Mouse (Mus musculus) stomach, embryonic 15.5 days (tissue): Measurements from ENCODE around the gene Abhd6. TPM values are rescaled to one million over a fixed set of nuclear protein-coding genes. Genes with fewer than 3 reads are reported as not detected.

Experiments
- ATAC-seq: fragments of 200-750 bp; cut with Nextera tagmentation; 2 replicates; pipeline ENCODE4 v1.8.0; 2017; ENCODE audit warnings: low read depth, moderate number of reproducible peaks, moderate TSS enrichment; ENCODE audit not compliant: insufficient read depth, low FRiP score
- H3K27ac ChIP-seq: fragments of 300-500 bp; sonication (generic); 2 replicates; pipeline ENCODE4 v1.5.1; 2015; ENCODE audit warnings: mild to moderate bottlenecking, inconsistent platforms
- H3K27me3 ChIP-seq: fragments of 300-500 bp; sonication (generic); replicated peaks from 2 replicates; pipeline ENCODE4 v1.6.1; 2015; ENCODE audit warnings: inconsistent platforms
- H3K36me3 ChIP-seq: fragments of 300-500 bp; sonication (generic); 2 replicates; pipeline ENCODE4 v1.6.1; 2015; ENCODE audit warnings: inconsistent platforms
- H3K4me1 ChIP-seq: fragments of 300-500 bp; sonication (generic); 2 replicates; pipeline ENCODE4 v1.6.1; 2015; ENCODE audit warnings: inconsistent platforms
- H3K4me2 ChIP-seq: fragments of 300-500 bp; sonication (generic); 2 replicates; pipeline ENCODE4 v1.6.1; 2015; ENCODE audit warnings: mild to moderate bottlenecking, inconsistent platforms
- H3K4me3 ChIP-seq: fragments of 300-500 bp; sonication (generic); replicated peaks from 2 replicates; pipeline ENCODE4 v1.5.1; 2015; ENCODE audit warnings: inconsistent platforms
- H3K9ac ChIP-seq: fragments of 300-500 bp; sonication (generic); 2 replicates; pipeline ENCODE4 v1.6.1; 2015; ENCODE audit warnings: inconsistent platforms
- H3K9me3 ChIP-seq: fragments of 300-500 bp; sonication (generic); 2 replicates; pipeline ENCODE4 v1.6.1; 2016; ENCODE audit warnings: inconsistent platforms
- WGBS: fragments of 180-500 bp; shearing (Covaris S2); methylation state at CpG from one replicate; pipeline ENCODE4 v1.1.7; 2015; 5-methylcytosine and 5-hydroxymethylcytosine counted together
- polyA plus RNA-seq: library from polyadenylated mRNA; unstranded; fragments of >200 nt; fragmentation: Nextera tagmentation; extraction: Ambion mirVana; gene quantifications from 2 replicates; pipeline ENCODE4 v1.2.1, GENCODE M21; 2015

Abhd6 gene
- polyA plus RNA-seq, 1 experiment from 2014 or later: 21.2 TPM

DNA sequence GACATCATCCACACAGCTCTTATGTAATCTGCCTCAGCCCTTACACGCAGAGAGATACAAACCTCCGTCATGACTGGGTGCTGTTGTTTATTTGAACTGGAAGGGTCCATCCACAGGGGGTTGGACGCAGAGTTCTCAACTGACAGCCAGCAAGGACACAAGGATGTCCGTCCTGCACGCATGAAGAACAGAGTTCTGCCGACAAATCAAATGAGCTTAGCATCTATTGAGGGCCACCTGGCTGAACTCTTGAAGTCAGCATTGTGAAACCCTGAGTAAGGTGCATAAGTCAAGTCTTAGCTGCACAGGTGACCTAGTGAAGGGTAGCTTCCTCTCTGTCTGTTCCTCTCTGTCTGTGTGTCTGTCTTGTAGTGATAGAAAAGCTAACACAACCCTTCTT is 33.2 kb downstream of the Abhd6 start:
- H3K4me1 ChIP-seq: no peaks in the 10 kb centered on the region
- no peak overlapping the region for H3K9ac ChIP-seq
- no peaks in the 10 kb centered on the region for H3K36me3 ChIP-seq
- no peak for ATAC-seq
- H3K27ac ChIP-seq: no peak overlapping the region
- no peak overlapping the region for H3K4me3 ChIP-seq
- H3K27me3 ChIP-seq: no peaks in the 10 kb centered on the region
- H3K4me2 ChIP-seq: no peak overlapping the region
- no peaks in the 10 kb centered on the region for H3K9me3 ChIP-seq
- WGBS: 80% methylated on average over 6 of the region's 6 CpGs

DNA sequence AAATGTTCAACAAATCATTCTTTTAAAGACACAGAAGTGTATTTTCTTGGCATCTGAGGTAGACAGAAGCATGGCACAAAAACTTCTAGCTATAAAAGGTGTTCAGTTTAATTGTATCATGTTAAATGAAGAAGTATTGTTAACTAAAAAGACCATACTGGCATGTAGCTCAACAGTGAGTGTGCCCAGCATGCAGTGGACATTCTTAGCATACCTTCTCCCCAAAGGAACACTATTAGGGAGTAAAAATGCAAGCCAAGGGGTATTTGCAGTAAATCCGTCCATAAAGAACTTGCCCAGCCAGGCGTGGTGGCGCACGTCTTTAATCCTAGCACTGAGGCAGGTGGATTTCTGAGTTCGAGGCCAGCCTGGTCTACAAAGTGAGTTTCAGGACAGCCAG is 33.7 kb downstream of the Abhd6 start:
- H3K4me1 ChIP-seq: no peaks in the 10 kb centered on the region
- 85% methylated on average over 5 of the region's 5 CpGs for WGBS
- no peak overlapping the region for H3K27ac ChIP-seq
- no peak overlapping the region for H3K4me3 ChIP-seq
- no peak for ATAC-seq
- H3K4me2 ChIP-seq: no peak overlapping the region
- H3K36me3 ChIP-seq: no peaks in the 10 kb centered on the region
- H3K27me3 ChIP-seq: no peaks in the 10 kb centered on the region
- no peaks in the 10 kb centered on the region for H3K9me3 ChIP-seq
- no peak overlapping the region for H3K9ac ChIP-seq

DNA sequence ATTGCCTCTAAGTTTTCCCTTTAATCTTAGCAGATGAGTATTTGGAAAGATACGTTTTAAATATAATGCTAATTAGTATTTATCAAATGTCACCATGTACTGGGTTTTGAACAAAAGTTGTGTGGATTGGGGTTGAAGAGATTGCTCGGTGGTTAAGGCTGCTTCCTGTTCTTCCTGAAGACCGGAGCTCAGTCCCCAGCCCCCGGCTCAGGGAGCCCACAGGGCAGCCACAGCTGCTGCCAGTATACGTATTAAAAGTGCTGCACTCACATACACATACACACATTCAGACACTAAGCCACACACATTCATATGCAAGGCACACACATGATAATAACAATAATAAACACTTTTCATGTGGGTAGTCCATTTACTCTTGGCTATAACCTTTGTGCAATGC is 35.4 kb downstream of the Abhd6 start:
- Histone ChIP-seq H3K4me2 (no peak overlapping the region), H3K4me1 (no peaks in the 10 kb centered on the region), H3K36me3 (no peaks in the 10 kb centered on the region), H3K27ac (no peak overlapping the region), H3K9ac (no peak overlapping the region), H3K4me3 (no peak overlapping the region), H3K27me3 (no peaks in the 10 kb centered on the region), H3K9me3 (no peaks in the 10 kb centered on the region)
- WGBS: 65% methylated on average over 5 of the region's 5 CpGs
- no peak for ATAC-seq

DNA sequence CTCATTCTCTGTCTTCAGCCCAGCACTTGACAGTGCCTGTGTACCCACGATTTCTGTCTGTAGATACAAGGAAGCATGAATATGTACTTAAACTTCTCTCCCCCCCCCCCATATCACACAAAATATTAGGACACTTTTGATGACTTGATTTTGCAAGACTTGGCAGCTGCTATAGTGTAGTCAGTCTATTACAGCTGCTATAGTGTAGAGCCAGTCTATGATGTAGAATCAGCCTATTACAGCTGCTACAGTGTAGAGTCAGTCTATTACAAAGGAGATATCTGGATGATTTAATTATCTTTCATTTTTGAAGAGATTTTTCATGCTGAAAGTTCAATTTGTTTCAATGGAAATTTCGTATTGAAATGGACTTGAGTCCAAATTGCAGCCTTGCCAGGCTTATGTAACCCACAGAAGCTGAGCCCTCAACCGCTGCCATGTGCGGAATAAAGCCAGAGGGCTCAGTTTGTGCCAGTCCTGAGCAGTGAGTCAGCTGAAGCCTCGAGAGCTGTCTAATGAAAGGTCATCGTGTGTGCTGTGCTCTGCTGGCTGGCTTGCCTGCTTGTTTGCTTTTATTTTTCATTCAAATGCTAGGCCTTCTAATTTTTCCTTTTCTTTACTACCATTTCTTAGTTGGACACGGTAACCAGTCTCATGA is 36.2 kb downstream of the Abhd6 start:
- Histone ChIP-seq H3K27ac (no peak overlapping the region), H3K4me2 (no peak overlapping the region), H3K9me3 (no peaks in the 10 kb centered on the region), H3K27me3 (no peaks in the 10 kb centered on the region), H3K4me1 (no peaks in the 10 kb centered on the region), H3K9ac (no peak overlapping the region), H3K36me3 (no peaks in the 10 kb centered on the region), H3K4me3 (no peak overlapping the region)
- WGBS: 76% methylated on average over 7 of the region's 7 CpGs
- ATAC-seq: no peak

DNA sequence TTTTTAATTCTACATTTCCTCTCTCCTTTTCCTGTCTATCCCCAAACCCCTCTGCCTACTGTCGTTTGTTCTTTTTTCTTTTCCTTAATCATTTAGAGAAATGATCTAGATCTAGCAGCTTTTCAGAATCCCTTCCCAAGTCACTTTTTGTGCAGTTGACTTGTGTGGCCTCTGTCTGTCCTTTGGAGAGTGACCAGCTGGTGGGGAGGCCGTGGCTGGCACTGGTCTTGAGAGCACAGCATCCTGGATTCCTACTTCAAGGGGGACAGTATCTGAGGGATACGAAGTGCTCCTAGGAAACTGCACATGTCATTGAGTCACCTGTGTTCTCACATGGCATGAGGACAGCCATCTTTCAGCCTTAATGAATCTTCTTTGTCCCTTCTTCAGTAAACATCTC is 37.5 kb downstream of the Abhd6 start:
- Histone ChIP-seq H3K9me3 (no peaks in the 10 kb centered on the region), H3K27me3 (no peaks in the 10 kb centered on the region), H3K36me3 (0 out of 2 replicates have a peak, but pooled peaks cover 3% of the 10 kb centered on the region), H3K27ac (no peak overlapping the region), H3K4me1 (no peaks in the 10 kb centered on the region), H3K4me3 (no peak overlapping the region), H3K4me2 (no peak overlapping the region), H3K9ac (no peak overlapping the region)
- no peak for ATAC-seq
- WGBS: 65% methylated on average over 3 of the region's 3 CpGs

DNA sequence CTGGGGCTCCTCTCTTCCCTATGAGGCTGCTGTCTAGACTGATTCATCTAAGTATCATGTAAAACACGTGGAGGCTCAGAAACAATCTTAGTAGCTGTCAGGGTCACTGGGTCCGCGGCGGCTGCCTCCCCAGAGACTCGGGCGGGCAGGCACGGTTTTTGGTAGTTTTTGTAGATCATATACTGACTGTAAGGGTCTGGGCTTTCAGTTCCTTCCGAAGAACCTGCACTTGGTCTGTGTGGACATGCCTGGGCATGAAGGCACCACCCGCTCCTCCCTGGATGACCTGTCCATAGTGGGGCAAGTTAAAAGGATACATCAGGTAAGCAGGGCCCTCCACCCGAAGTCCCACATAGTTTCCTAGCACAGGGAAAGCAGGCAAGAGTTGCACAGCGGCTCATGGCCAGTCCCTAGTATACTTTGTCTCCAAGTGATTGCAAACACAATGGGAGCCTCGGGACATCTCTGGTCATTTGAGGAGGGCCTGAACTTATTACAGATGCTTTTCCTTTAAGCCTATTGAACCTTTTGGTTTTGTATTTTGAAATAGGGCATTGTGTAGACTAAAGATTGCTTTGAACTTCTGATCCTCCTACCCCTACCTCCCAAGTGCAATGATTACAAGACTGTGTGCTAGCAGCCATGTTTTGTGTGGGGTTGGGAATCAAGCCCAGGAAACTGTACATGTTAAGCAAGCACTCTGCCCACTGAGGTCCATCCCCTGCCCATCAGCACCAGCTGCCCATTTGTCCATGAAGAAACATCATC is 38.4 kb downstream of the Abhd6 start:
- Histone ChIP-seq H3K4me3 (no peak overlapping the region), H3K27ac (no peak overlapping the region), H3K4me2 (no peak overlapping the region), H3K9me3 (no peaks in the 10 kb centered on the region), H3K4me1 (no peaks in the 10 kb centered on the region), H3K9ac (no peak overlapping the region), H3K27me3 (no peaks in the 10 kb centered on the region), H3K36me3 (0 out of 2 replicates have a peak, but pooled peaks cover 3% of the 10 kb centered on the region)
- ATAC-seq: no peak
- 88% methylated on average over 12 of the region's 12 CpGs for WGBS

DNA sequence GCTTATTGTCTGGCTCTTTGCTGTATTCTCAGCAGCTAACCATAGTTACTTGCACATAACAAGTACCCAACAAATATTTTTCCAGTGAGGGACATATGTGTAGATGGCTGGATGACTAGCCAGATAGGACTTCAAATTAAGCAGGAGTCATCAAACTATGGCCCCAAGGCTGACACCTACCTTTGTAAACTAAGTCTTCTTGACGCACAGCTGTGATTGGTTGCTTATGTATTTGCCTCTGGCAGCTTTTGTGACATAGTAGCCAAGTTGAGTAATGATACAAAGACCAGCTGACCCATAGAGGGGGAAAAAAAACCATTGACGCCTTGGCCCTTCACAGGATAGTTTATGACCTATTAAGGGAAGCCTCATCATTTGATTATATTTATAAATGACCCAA is 39.4 kb downstream of the Abhd6 start:
- WGBS: 84% methylated on average over 2 of the region's 2 CpGs
- no peak for ATAC-seq
- H3K27me3 ChIP-seq: no peaks in the 10 kb centered on the region
- no peaks in the 10 kb centered on the region for H3K4me1 ChIP-seq
- H3K27ac ChIP-seq: no peak overlapping the region
- no peak overlapping the region for H3K9ac ChIP-seq
- H3K9me3 ChIP-seq: no peaks in the 10 kb centered on the region
- H3K4me3 ChIP-seq: no peak overlapping the region
- H3K4me2 ChIP-seq: no peak overlapping the region
- H3K36me3 ChIP-seq: 0 out of 2 replicates have a peak, but pooled peaks cover 3% of the 10 kb centered on the region

DNA sequence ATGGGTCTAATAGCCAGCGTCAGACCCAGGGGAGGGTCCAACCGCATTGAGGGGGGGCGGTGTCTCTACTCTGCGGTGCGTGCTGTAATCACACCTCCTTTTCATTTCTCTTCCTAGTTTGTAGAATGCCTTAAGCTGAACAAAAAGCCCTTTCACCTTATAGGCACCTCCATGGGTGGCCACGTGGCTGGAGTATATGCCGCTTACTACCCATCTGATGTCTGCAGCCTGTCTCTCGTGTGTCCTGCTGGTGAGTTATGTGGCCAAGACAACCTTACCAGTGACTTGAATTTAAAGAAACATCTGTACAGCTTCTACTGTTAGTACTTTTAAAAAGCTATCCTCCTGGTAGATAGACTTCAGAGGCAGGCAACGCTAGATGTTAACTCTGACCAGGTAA is 39.9 kb downstream of the Abhd6 start:
- Histone ChIP-seq H3K4me2 (no peak overlapping the region), H3K4me1 (no peaks in the 10 kb centered on the region), H3K9me3 (no peaks in the 10 kb centered on the region), H3K36me3 (0 out of 2 replicates have a peak, but pooled peaks cover 3% of the 10 kb centered on the region), H3K27ac (no peak overlapping the region), H3K9ac (no peak overlapping the region), H3K27me3 (no peaks in the 10 kb centered on the region), H3K4me3 (no peak overlapping the region)
- no peak for ATAC-seq
- WGBS: 93% methylated on average over 9 of the region's 9 CpGs

DNA sequence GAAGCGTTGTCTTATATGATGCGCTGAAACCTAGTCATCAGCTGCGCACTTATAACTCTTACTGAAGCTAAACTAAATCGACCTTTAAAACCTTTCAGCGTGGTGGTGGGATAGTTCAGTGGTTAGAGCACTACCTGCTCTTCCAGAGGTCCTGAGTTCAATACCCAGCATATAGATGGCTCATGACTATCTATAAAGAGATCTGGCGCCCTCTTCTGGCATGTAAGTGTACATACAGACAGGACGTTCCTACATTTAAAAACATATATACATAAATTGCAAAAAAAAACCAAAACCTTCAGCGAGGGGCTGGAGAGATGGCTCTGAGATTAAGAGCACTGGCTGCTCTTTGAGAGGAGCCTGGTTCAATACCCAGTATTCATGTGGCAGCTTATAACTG is 41.6 kb downstream of the Abhd6 start:
- no peak for ATAC-seq
- 65% methylated on average over 8 of the region's 8 CpGs for WGBS
- Histone ChIP-seq H3K9me3 (no peaks in the 10 kb centered on the region), H3K36me3 (0 out of 2 replicates have a peak, but pooled peaks cover 3% of the 10 kb centered on the region), H3K4me2 (no peak overlapping the region), H3K27me3 (no peaks in the 10 kb centered on the region), H3K4me3 (no peak overlapping the region), H3K27ac (no peak overlapping the region), H3K4me1 (no peaks in the 10 kb centered on the region), H3K9ac (no peak overlapping the region)

DNA sequence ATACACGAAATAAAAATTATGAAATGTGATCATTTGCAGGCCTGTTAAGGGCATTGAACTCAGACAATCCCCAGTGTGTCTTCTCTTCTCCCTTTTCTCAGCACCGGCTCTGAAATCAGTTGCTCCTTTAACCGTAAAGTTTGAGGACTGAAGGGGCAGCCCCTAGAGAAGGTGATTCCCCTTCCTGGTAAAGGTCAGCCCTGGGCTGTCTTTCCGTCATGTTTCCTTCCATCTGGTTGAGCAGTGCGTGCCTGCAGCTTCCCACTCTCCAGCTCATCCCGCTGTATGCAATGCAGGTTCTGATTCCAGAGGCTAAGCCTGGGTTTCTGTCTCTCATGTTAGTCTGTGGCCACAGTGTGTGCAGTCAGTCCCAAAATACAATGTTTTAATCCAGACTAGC is 42.1 kb downstream of the Abhd6 start:
- no peak overlapping the region for H3K4me3 ChIP-seq
- ATAC-seq: no peak
- no peak overlapping the region for H3K9ac ChIP-seq
- 0 out of 2 replicates have a peak, but pooled peaks cover 3% of the 10 kb centered on the region for H3K36me3 ChIP-seq
- no peaks in the 10 kb centered on the region for H3K27me3 ChIP-seq
- H3K4me1 ChIP-seq: no peaks in the 10 kb centered on the region
- no peak overlapping the region for H3K27ac ChIP-seq
- 79% methylated on average over 6 of the region's 6 CpGs for WGBS
- no peaks in the 10 kb centered on the region for H3K9me3 ChIP-seq
- H3K4me2 ChIP-seq: no peak overlapping the region

DNA sequence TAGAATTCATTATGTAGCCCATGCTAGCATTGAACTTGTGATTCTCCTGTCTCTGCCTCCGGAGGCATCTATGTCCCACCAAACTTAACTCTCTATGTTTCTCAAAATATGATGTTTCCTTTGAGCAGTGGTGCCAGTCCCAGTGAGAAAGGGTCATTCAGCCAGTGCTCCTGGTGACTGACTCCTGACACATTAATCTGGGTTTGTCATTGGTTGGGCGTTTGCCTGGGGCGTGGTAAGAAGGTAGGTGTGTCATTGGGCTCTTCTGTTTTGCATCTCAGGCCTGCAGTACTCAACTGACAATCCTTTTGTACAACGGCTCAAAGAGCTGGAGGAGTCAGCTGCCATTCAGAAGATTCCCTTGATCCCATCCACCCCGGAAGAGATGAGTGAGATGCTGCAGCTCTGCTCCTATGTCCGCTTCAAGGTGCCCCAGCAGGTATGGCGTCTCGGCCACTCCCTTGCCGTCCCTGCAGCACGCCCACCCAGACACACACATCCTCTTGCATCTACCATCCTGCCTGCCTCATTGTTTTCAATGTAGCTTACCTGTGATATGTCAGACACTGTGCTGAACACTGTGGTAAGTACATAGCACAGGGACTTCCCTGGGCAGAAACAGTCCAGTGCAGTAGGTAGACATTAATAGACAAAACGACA is 42.6 kb downstream of the Abhd6 start:
- 0 out of 2 replicates have a peak, but pooled peaks cover 3% of the 10 kb centered on the region for H3K36me3 ChIP-seq
- H3K4me1 ChIP-seq: no peaks in the 10 kb centered on the region
- H3K27ac ChIP-seq: no peak overlapping the region
- no peaks in the 10 kb centered on the region for H3K9me3 ChIP-seq
- H3K4me2 ChIP-seq: no peak overlapping the region
- no peaks in the 10 kb centered on the region for H3K27me3 ChIP-seq
- 84% methylated on average over 11 of the region's 11 CpGs for WGBS
- H3K4me3 ChIP-seq: no peak overlapping the region
- ATAC-seq: no peak
- no peak overlapping the region for H3K9ac ChIP-seq

DNA sequence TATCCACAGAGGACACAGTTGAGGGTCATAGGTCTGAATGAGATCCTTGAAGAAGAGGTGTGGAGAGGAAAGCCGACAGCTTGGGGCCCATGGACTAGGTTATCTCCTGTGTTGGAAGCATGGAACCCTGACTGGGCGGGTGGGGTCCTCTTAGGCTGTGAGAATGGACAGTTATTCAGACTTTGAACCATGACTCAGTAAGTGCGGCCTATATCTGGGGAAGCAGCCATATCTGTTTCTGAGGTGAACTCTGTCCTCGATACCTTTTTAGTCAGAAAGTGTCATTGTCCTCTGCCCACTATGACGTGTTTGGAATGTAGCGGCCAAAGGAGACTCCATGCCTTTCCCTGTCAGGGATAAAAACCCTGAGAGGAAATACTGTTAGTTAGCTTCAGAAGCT is 44.1 kb downstream of the Abhd6 start:
- 90% methylated on average over 6 of the region's 6 CpGs for WGBS
- H3K9ac ChIP-seq: no peak overlapping the region
- no peak overlapping the region for H3K4me3 ChIP-seq
- no peaks in the 10 kb centered on the region for H3K9me3 ChIP-seq
- no peaks in the 10 kb centered on the region for H3K4me1 ChIP-seq
- no peak overlapping the region for H3K27ac ChIP-seq
- ATAC-seq: no peak
- no peaks in the 10 kb centered on the region for H3K27me3 ChIP-seq
- H3K4me2 ChIP-seq: no peak overlapping the region
- H3K36me3 ChIP-seq: 0 out of 2 replicates have a peak, but pooled peaks cover 3% of the 10 kb centered on the region
